Mouse (Mus musculus) gastrocnemius, adult 18-20 months (tissue): Measurements from ENCODE around the gene Plod1. TPM values are rescaled to one million over a fixed set of nuclear protein-coding genes. Genes with fewer than 3 reads are reported as not detected.

ENCODE experiments used
- total RNA-seq, 2 experiments: library from RNA; stranded (reverse); gene quantifications; 2 replicates each; pipeline ENCODE4 v1.2.3; 2021

The Plod1 gene
- total RNA-seq, 2 experiments from 2014 or later: 16.0 to 17.2 TPM

Other genes with a start within 250 kb of the Plod1 start
- under 1 TPM in 1 of 2 experiments, not detected in 1; 0.07 TPM for gene Zfp534, start 234.2 kb downstream of the Plod1 start, total RNA-seq
- 1 to 10 TPM; 1.2 to 1.3 TPM for gene Zfp984, start 127.0 kb downstream of the Plod1 start, total RNA-seq
- gene Zfp933, start 88.4 kb downstream of the Plod1 start, total RNA-seq: 1 to 10 TPM; 7.8 to 9.0 TPM
- 1 to 10 TPM; 4.5 to 6.1 TPM for gene Miip, start 68.0 kb downstream of the Plod1 start, total RNA-seq
- gene Fv1, start 67.8 kb downstream of the Plod1 start, total RNA-seq: 1 to 10 TPM; 5.5 to 7.0 TPM
- gene Mfn2, start 32.1 kb downstream of the Plod1 start, total RNA-seq: 100 to 1,000 TPM; 403 to 443 TPM
- gene 2510039O18Rik, start 4.1 kb upstream of the Plod1 start, total RNA-seq: 10 to 100 TPM; 19.2 to 19.8 TPM
- not detected for gene Nppb, start 49.0 kb upstream of the Plod1 start, total RNA-seq
- gene Nppa, start 64.0 kb upstream of the Plod1 start, total RNA-seq: not detected
- 1 to 10 TPM; 4.8 to 4.9 TPM for gene Clcn6, start 102.1 kb upstream of the Plod1 start, total RNA-seq
- 1 to 10 TPM; 8.9 to 9.3 TPM for gene Mthfr, start 102.3 kb upstream of the Plod1 start, total RNA-seq
- gene Agtrap, start 151.3 kb upstream of the Plod1 start, total RNA-seq: 10 to 100 TPM in 1 of 2 experiments, 1 to 10 TPM in 1; 9.3 to 12.8 TPM
- gene Mad2l2, start 193.6 kb upstream of the Plod1 start, total RNA-seq: 10 to 100 TPM; 13.5 to 15.7 TPM
- under 1 TPM in 1 of 2 experiments, not detected in 1; 0.09 TPM for gene Draxin, start 193.9 kb upstream of the Plod1 start, total RNA-seq
- gene Fbxo6, start 215.4 kb upstream of the Plod1 start, total RNA-seq: 10 to 100 TPM; 41.9 to 45.7 TPM
- 1 to 10 TPM; 7.0 to 7.8 TPM for gene Fbxo44, start 223.7 kb upstream of the Plod1 start, total RNA-seq
- under 1 TPM; 0.18 to 0.28 TPM for gene Fbxo2, start 223.9 kb upstream of the Plod1 start, total RNA-seq